Mouse (Mus musculus) lung, embryonic 16.5 days (tissue): ENCODE measurements around the gene Tanc2. TPM values are rescaled to one million over a fixed set of nuclear protein-coding genes. Genes with fewer than 3 reads are reported as not detected.

Experiments used
- ATAC-seq: fragments of 200-750 bp; cut with Nextera tagmentation; 2 replicates; pipeline ENCODE4 v1.8.0; 2017; ENCODE audit warnings: low read depth, mild to moderate bottlenecking, moderate library complexity
- H3K27ac ChIP-seq: fragments of 300-500 bp; sonication (generic); 2 replicates; pipeline ENCODE4 v1.5.1; 2014; ENCODE audit warnings: mild to moderate bottlenecking, control low read depth, low read length
- H3K27me3 ChIP-seq: fragments of 300-500 bp; sonication (generic); 2 replicates; pipeline ENCODE4 v1.6.1; 2014; ENCODE audit warnings: low read depth, low read length, mixed read lengths; ENCODE audit not compliant: control insufficient read depth, insufficient read depth
- H3K36me3 ChIP-seq: fragments of 300-500 bp; sonication (generic); 2 replicates; pipeline ENCODE4 v1.6.1; 2014; ENCODE audit warnings: low read length; ENCODE audit not compliant: control insufficient read depth, insufficient read depth
- H3K4me1 ChIP-seq: fragments of 300-500 bp; sonication (generic); replicated peaks from 2 replicates; pipeline ENCODE4 v1.6.1; 2014; ENCODE audit warnings: low read length, mixed read lengths; ENCODE audit not compliant: control insufficient read depth, insufficient read depth
- H3K4me2 ChIP-seq: fragments of 300-500 bp; sonication (generic); 2 replicates; pipeline ENCODE4 v1.6.1; 2014; ENCODE audit warnings: low read depth, low read length, control low read depth
- H3K4me3 ChIP-seq: fragments of 300-500 bp; sonication (generic); 2 replicates; pipeline ENCODE4 v1.5.1; 2014; ENCODE audit warnings: mild to moderate bottlenecking, low read length, control low read depth
- H3K9ac ChIP-seq: fragments of 300-500 bp; sonication (generic); 2 replicates; pipeline ENCODE4 v1.6.1; 2014; ENCODE audit warnings: low read length, control low read depth
- H3K9me3 ChIP-seq: fragments of 300-500 bp; sonication (generic); 2 replicates; pipeline ENCODE4 v1.6.1; 2016; ENCODE audit warnings: low read length; ENCODE audit not compliant: control insufficient read depth
- WGBS: fragments of 180-500 bp; shearing (Covaris S2); extraction: QIAGEN DNeasy Blood & Tissue Kit; methylation state at CpG from one replicate; pipeline ENCODE4 v1.1.7; 2014; 5-methylcytosine and 5-hydroxymethylcytosine counted together
- polyA plus RNA-seq: library from polyadenylated mRNA; unstranded; fragments of >200 nt; fragmentation: Nextera tagmentation; extraction: Ambion mirVana; gene quantifications from 2 replicates; pipeline ENCODE4 v1.2.1, GENCODE M21; 2015

Tanc2 gene
- polyA plus RNA-seq, 1 experiment from 2014 or later, result 14.8 TPM

DNA sequence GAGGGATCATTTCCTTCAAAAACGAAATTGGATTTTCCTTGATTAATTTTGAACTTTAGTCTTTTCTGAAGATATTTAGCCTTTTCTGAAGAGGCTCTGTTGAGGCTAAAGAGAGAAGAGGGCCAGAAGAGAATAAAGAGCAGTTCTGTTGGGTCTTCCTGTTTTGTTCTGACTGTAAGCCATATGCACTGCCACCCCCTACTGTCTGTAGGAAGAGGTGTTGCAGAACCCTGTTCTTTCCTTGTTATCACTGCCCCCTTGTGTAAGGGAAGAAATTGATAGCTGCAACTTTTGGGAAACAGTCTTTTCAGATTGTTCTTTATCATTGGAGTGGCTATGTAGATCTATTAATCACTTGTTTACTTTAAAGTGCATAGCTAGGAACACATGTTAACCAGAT, 2.1 kb downstream of the Tanc2 start:
- Histone ChIP-seq H3K4me3 (no peak overlapping the region), H3K9ac (no peak overlapping the region), H3K27me3 (no peaks in the 10 kb centered on the region), H3K36me3 (no peaks in the 10 kb centered on the region), H3K4me2 (no peak overlapping the region; the same call in 1 of the 2 replicates), H3K27ac (no peak overlapping the region), H3K9me3 (no peaks in the 10 kb centered on the region), H3K4me1 (peaks cover 5% of the 10 kb centered on the region; the same call in 1 of the 2 replicates)
- peak; percentile 50; the same call in 1 of the 2 replicates for ATAC-seq
- 11% methylated on average over 1 of the region's 1 CpGs for WGBS

DNA sequence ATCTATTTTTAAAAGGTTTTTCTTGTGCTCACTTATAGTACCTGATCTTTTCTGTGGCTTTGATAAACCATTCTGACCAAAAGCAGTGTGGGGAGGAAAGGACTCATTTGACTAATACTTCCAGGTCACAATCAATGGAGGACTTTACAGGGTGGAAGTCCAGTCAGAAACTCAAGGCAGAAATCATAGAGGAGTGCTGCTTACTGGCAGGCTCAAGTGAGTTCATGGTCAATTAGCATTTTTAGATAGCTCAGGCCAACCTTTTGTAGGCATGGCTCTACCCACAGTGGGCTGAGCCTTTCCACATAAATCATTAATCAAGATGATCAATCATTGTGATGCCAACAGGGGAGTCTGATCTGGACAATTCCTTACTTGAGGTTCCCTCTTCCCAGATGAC, 12.4 kb downstream of the Tanc2 start:
- no peaks in the 10 kb centered on the region for H3K9me3 ChIP-seq
- 0 out of 2 replicates have a peak, but pooled peaks cover 4% of the 10 kb centered on the region for H3K4me1 ChIP-seq
- H3K9ac ChIP-seq, result no peak overlapping the region
- H3K36me3 ChIP-seq, result no peaks in the 10 kb centered on the region
- H3K4me2 ChIP-seq, result no peak overlapping the region
- no peaks in the 10 kb centered on the region for H3K27me3 ChIP-seq
- no peak overlapping the region for H3K27ac ChIP-seq
- no peak for ATAC-seq
- H3K4me3 ChIP-seq, result no peak overlapping the region

DNA sequence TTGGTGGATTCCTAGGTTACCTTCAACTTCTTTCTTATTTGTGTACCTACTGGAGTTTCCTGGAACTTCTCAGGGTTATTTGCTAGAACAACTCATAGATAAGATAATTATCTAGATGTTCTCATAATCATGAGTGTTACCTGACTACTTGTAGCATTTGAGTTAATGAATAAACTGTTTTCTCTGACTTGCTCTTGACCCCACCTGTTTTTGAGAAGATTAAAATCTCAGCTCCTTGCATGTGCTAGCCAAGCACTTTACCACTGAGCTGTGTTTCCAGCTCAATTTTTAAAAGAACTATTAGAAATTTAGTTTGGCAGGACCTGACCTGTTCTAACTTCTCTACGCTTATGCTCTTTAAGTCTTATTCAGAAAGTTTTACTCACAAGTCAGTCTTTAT, 36.4 kb downstream of the Tanc2 start:
- H3K27me3 ChIP-seq, result no peaks in the 10 kb centered on the region
- no peaks in the 10 kb centered on the region for H3K36me3 ChIP-seq
- H3K4me1 ChIP-seq, result peaks cover 3% of the 10 kb centered on the region; the same call in 1 of the 2 replicates
- no peak for ATAC-seq
- 92% methylated on average over 1 of the region's 1 CpGs for WGBS
- H3K9me3 ChIP-seq, result no peaks in the 10 kb centered on the region
- no peak overlapping the region for H3K27ac ChIP-seq
- no peak overlapping the region for H3K9ac ChIP-seq
- no peak overlapping the region for H3K4me2 ChIP-seq
- no peak overlapping the region for H3K4me3 ChIP-seq

DNA sequence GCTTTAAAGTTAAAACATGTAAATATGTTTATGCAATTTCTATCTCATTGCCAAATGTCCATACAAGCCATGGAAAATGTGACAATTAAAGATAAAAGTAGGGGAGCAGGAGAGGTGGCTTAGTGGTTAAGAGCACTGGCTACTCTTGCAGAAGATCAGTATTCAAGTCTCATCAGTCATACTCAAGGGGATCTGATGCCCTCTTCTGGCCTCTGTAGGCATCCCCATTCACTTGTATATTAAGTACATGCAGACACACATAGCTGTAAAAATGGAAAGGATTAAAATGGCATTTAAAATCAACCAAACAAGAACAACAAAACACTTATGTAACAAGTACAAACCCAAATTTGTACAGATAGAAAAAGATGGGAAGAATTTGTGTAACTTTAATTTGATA, 54.2 kb downstream of the Tanc2 start:
- Histone ChIP-seq H3K4me1 (no peaks in the 10 kb centered on the region), H3K4me3 (no peak overlapping the region), H3K9me3 (no peaks in the 10 kb centered on the region), H3K27me3 (no peaks in the 10 kb centered on the region), H3K4me2 (no peak overlapping the region), H3K36me3 (no peaks in the 10 kb centered on the region), H3K27ac (no peak overlapping the region), H3K9ac (no peak overlapping the region)
- no peak for ATAC-seq

DNA sequence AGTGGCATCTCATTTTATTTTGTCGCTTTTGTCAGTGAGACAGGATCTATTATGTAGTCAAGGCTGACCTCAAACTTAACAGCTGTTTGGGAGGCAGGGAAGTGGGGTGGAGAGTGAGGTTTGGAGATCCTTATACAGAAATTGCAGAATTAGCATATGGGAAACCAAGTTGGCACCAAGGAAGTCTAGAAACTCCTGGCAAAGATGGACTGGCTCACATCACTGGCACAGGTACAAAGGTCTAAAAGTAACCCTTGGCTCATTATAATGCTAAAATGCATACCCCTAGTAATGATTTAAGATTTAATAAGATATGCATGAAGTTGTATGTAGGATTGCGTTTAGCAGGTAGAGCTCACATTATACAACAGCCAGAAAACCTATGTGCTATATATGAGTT, 58.2 kb downstream of the Tanc2 start:
- Histone ChIP-seq H3K9ac (no peak overlapping the region), H3K27me3 (no peaks in the 10 kb centered on the region), H3K4me1 (no peaks in the 10 kb centered on the region), H3K36me3 (no peaks in the 10 kb centered on the region), H3K4me2 (no peak overlapping the region), H3K27ac (no peak overlapping the region), H3K4me3 (no peak overlapping the region), H3K9me3 (no peaks in the 10 kb centered on the region)
- no peak for ATAC-seq
- 94% methylated on average over 2 of the region's 2 CpGs for WGBS

DNA sequence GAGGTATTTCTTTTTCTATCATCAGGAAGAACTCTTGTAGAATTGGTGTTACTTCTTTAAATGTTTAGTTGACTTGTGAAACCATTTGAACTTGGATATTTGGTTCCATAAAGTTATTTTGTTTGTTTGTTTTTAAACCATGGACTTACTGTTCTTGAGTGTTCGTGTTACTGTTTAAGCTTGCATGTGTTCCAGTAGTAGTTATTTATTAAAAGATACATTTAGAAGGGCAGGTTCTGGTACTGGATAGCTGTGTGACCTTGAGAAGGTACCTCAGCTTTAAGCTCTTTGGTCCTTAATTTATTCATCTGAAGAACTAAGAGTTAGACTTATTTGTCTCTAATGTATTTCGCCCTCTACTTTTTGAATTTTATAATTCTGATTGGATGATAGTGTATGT, 64.8 kb downstream of the Tanc2 start:
- Histone ChIP-seq H3K9ac (no peak overlapping the region), H3K27ac (no peak overlapping the region), H3K4me2 (no peak overlapping the region), H3K9me3 (no peaks in the 10 kb centered on the region), H3K4me1 (no peaks in the 10 kb centered on the region), H3K36me3 (no peaks in the 10 kb centered on the region), H3K27me3 (no peaks in the 10 kb centered on the region), H3K4me3 (no peak overlapping the region)
- WGBS, result 89% methylated on average over 2 of the region's 2 CpGs
- ATAC-seq, result no peak

DNA sequence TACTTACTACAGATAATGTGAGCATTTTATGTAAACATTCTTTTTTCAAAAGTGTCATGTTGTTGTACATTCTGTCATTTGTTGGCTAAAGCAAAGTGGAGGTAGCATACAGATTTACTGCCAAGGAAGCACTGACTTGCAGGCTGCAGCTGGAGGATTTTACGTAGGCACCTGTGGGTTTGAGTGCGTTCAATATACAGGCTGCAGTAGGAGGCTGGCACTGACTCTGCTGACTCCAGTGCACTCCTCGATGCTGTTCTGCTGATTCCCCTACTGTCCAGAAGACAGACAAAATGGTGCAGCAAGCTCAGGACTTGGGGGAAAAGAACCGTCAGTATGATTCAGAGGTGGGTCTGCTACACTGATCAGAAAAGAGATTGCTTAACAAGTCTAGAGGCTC, 65.5 kb downstream of the Tanc2 start:
- no peak overlapping the region for H3K4me2 ChIP-seq
- ATAC-seq, result no peak

DNA sequence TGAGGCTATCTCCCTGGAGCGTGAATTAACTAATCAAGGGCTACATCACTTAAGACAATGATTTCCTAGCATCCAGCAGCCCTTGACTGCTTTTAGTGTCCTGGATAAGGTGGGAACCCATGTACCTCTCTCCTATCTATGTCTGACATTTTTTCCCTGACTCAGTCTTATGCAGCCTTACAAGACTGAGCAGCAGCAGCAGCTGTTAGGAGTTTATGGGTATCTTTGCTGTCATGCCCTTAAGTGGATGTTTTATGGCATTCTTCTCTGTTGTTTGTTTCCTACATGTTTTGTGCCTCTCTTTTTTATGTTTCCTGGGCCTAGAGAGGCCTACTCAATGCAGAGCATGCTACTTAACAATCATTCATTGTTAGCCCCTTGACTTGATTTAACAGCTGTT, 78.1 kb downstream of the Tanc2 start:
- Histone ChIP-seq H3K4me3 (no peak overlapping the region), H3K9me3 (no peaks in the 10 kb centered on the region), H3K27me3 (no peaks in the 10 kb centered on the region), H3K4me1 (no peaks in the 10 kb centered on the region), H3K4me2 (no peak overlapping the region), H3K36me3 (no peaks in the 10 kb centered on the region), H3K27ac (no peak overlapping the region), H3K9ac (no peak overlapping the region)
- ATAC-seq, result no peak
- 93% methylated on average over 1 of the region's 1 CpGs for WGBS

More for the DNA sequence above, 65.5 kb downstream of the Tanc2 start:
- WGBS, result 71% methylated on average over 4 of the region's 4 CpGs
- H3K4me3 ChIP-seq, result no peak overlapping the region
- H3K27ac ChIP-seq, result no peak overlapping the region
- H3K36me3 ChIP-seq, result no peaks in the 10 kb centered on the region
- H3K9me3 ChIP-seq, result no peaks in the 10 kb centered on the region
- no peaks in the 10 kb centered on the region for H3K4me1 ChIP-seq
- no peaks in the 10 kb centered on the region for H3K27me3 ChIP-seq
- H3K9ac ChIP-seq, result no peak overlapping the region

DNA sequence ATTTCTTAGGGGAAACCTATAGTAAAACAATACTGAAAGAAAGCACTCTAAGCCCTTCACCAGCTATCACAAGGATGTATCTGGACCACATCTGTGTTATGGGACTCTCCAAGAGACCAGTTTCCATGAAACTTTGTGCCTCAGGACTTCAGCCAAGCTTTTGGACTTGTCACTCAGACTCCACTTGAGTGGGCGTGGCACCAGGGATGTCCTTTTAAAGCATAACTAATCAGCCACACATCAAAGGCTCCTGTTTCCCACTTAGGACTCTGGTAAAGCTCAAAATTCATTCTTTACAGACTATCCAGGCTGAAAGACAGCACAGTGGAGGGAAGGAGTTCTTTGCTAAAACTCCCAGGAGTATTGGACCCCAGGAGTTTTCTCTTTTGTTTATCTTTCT, 89.2 kb downstream of the Tanc2 start:
- 82% methylated on average over 1 of the region's 1 CpGs for WGBS

DNA sequence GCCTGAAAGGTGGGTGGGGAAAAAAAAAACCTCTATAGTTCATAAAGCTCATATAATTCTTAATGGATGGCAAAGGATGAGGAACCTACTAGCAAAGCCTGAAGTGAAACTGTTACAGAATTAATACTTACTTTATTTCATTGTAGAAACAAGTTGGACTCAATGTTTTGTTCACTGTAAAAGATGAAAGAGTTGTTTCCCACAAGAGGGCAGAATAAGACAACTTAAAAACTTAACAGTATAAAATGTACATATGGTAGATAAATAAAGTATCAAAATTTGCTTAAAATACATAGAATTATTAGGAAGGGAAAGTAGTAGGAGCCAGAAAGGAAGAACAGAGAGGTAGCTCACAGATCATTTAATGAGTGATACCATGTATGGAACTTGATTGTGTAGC, 95.0 kb downstream of the Tanc2 start:
- H3K9ac ChIP-seq, result no peak overlapping the region
- no peak overlapping the region for H3K4me2 ChIP-seq
- no peaks in the 10 kb centered on the region for H3K36me3 ChIP-seq
- no peak overlapping the region for H3K27ac ChIP-seq
- H3K9me3 ChIP-seq, result no peaks in the 10 kb centered on the region
- H3K4me3 ChIP-seq, result no peak overlapping the region
- H3K4me1 ChIP-seq, result no peaks in the 10 kb centered on the region
- no peaks in the 10 kb centered on the region for H3K27me3 ChIP-seq
- ATAC-seq, result no peak

More for the DNA sequence above, 89.2 kb downstream of the Tanc2 start:
- Histone ChIP-seq H3K27me3 (no peaks in the 10 kb centered on the region), H3K4me3 (no peak overlapping the region), H3K27ac (no peak overlapping the region), H3K4me1 (no peaks in the 10 kb centered on the region), H3K9me3 (no peaks in the 10 kb centered on the region), H3K9ac (no peak overlapping the region), H3K4me2 (no peak overlapping the region), H3K36me3 (0 out of 2 replicates have a peak, but pooled peaks cover 2% of the 10 kb centered on the region)
- ATAC-seq, result no peak
